Mouse (Mus musculus) heart, embryonic 13.5 days (tissue): Measurements from ENCODE around the gene Ddx51. TPM values are rescaled to one million over a fixed set of nuclear protein-coding genes. Genes with fewer than 3 reads are reported as not detected.
A peak's percentile ranks its signal among the peaks of the same experiment; 100 is the strongest.

Experiments used
- ATAC-seq: fragments of 200-750 bp; cut with Nextera tagmentation; 2 replicates; pipeline ENCODE4 v1.8.0; 2017; ENCODE audit warnings: moderate TSS enrichment; ENCODE audit not compliant: insufficient number of reproducible peaks, low FRiP score, low TSS enrichment; ENCODE audit errors: extremely low read depth
- H3K27ac ChIP-seq: fragments of 300-500 bp; sonication (generic); replicated peaks from 2 replicates; pipeline ENCODE4 v1.5.1; 2015; ENCODE audit warnings: moderate library complexity, mild to moderate bottlenecking, inconsistent platforms
- H3K27me3 ChIP-seq: fragments of 300-500 bp; sonication (generic); replicated peaks from 2 replicates; pipeline ENCODE4 v1.6.1; 2015; ENCODE audit warnings: mild to moderate bottlenecking, inconsistent platforms
- H3K36me3 ChIP-seq: fragments of 300-500 bp; sonication (generic); 2 replicates; pipeline ENCODE4 v1.6.1; 2015; ENCODE audit warnings: mild to moderate bottlenecking, inconsistent platforms
- H3K4me1 ChIP-seq: fragments of 300-500 bp; sonication (generic); 2 replicates; pipeline ENCODE4 v1.6.1; 2015; ENCODE audit warnings: inconsistent platforms
- H3K4me2 ChIP-seq: fragments of 300-500 bp; sonication (generic); 2 replicates; pipeline ENCODE4 v1.6.1; 2015; ENCODE audit warnings: inconsistent platforms, mild to moderate bottlenecking, moderate library complexity
- H3K4me3 ChIP-seq: fragments of 300-500 bp; sonication (generic); 2 replicates; pipeline ENCODE4 v1.5.1; 2015; ENCODE audit warnings: moderate library complexity, mild to moderate bottlenecking, inconsistent platforms
- H3K9ac ChIP-seq: fragments of 300-500 bp; sonication (generic); 2 replicates; pipeline ENCODE4 v1.6.1; 2015; ENCODE audit warnings: inconsistent platforms, mild to moderate bottlenecking, moderate library complexity
- H3K9me3 ChIP-seq: fragments of 300-500 bp; sonication (generic); 2 replicates; pipeline ENCODE4 v1.6.1; 2016; ENCODE audit warnings: inconsistent platforms
- WGBS: fragments of 180-500 bp; shearing (Covaris S2); methylation state at CpG from one replicate; pipeline ENCODE4 v1.1.7; 2015; ENCODE audit warnings: mixed read lengths; 5-methylcytosine and 5-hydroxymethylcytosine counted together
- microRNA-seq: library from miRNA; unstranded; fragments of <30 nt; microRNA quantifications from one replicate; pipeline ENCODE4, GENCODE M21; 2016
- polyA plus RNA-seq: library from polyadenylated mRNA; unstranded; fragments of >200 nt; fragmentation: Nextera tagmentation; extraction: Ambion mirVana; gene quantifications from 2 replicates; pipeline ENCODE4 v1.2.1, GENCODE M21; 2015

Ddx51 gene
- polyA plus RNA-seq, 1 experiment from 2014 or later: 13.9 TPM

- Histone ChIP-seq H3K9me3 (no peaks in the 10 kb centered on the region), H3K9ac (no peak overlapping the region), H3K4me3 (no peak overlapping the region), H3K27ac (no peak overlapping the region), H3K4me1 (no peaks in the 10 kb centered on the region), H3K36me3 (peaks cover 95% of the 10 kb centered on the region), H3K27me3 (no peaks in the 10 kb centered on the region), H3K4me2 (no peak overlapping the region)
- WGBS: 97% methylated on average over 2 of the region's 2 CpGs
- no peak for ATAC-seq
Measured at GRCm38 (mm10) chr5:110664750-110665269, 11.6 kb downstream of the Ddx51 start.

GRCm38 (mm10) chr5:110665486-110666121 is 12.4 kb downstream of the Ddx51 start:
- WGBS: 63% methylated on average over 6 of the region's 6 CpGs
- Histone ChIP-seq H3K4me2 (no peak overlapping the region), H3K27me3 (no peaks in the 10 kb centered on the region), H3K27ac (no peak overlapping the region), H3K9me3 (no peaks in the 10 kb centered on the region), H3K36me3 (peaks cover 95% of the 10 kb centered on the region), H3K4me1 (no peaks in the 10 kb centered on the region), H3K4me3 (no peak overlapping the region), H3K9ac (no peak overlapping the region)
- ATAC-seq: no peak

- no peaks in the 10 kb centered on the region for H3K9me3 ChIP-seq
- WGBS: 89% methylated on average over 8 of the region's 8 CpGs
- no peak overlapping the region for H3K9ac ChIP-seq
- peaks cover 96% of the 10 kb centered on the region for H3K36me3 ChIP-seq
- no peaks in the 10 kb centered on the region for H3K4me1 ChIP-seq
- ATAC-seq: no peak
- no peak overlapping the region for H3K27ac ChIP-seq
- no peaks in the 10 kb centered on the region for H3K27me3 ChIP-seq
- no peak overlapping the region for H3K4me3 ChIP-seq
- no peak overlapping the region for H3K4me2 ChIP-seq
Measured at GRCm38 (mm10) chr5:110682041-110682440, 28.8 kb downstream of the Ddx51 start.

GRCm38 (mm10) chr5:110698617-110699016 is 45.4 kb downstream of the Ddx51 start:
- WGBS: 87% methylated on average over 4 of the region's 4 CpGs
- H3K9me3 ChIP-seq: no peaks in the 10 kb centered on the region
- no peaks in the 10 kb centered on the region for H3K27me3 ChIP-seq
- no peak overlapping the region for H3K9ac ChIP-seq
- no peak for ATAC-seq
- H3K27ac ChIP-seq: no peak overlapping the region
- H3K4me2 ChIP-seq: no peak overlapping the region
- no peaks in the 10 kb centered on the region for H3K4me1 ChIP-seq
- H3K36me3 ChIP-seq: peaks cover 95% of the 10 kb centered on the region
- no peak overlapping the region for H3K4me3 ChIP-seq

GRCm38 (mm10) chr5:110704004-110704403 is 50.8 kb downstream of the Ddx51 start:
- H3K4me3 ChIP-seq: no peak overlapping the region
- H3K36me3 ChIP-seq: peaks cover 97% of the 10 kb centered on the region
- H3K9me3 ChIP-seq: no peaks in the 10 kb centered on the region
- H3K27me3 ChIP-seq: no peaks in the 10 kb centered on the region
- H3K9ac ChIP-seq: no peak overlapping the region
- WGBS: 44% methylated on average over 1 of the region's 1 CpGs
- no peak overlapping the region for H3K4me2 ChIP-seq
- no peak overlapping the region for H3K27ac ChIP-seq
- no peaks in the 10 kb centered on the region for H3K4me1 ChIP-seq
- ATAC-seq: no peak

- Histone ChIP-seq H3K9me3 (no peaks in the 10 kb centered on the region), H3K4me1 (no peaks in the 10 kb centered on the region), H3K4me3 (no peak overlapping the region), H3K4me2 (no peak overlapping the region), H3K27ac (no peak overlapping the region), H3K9ac (no peak overlapping the region), H3K36me3 (peaks cover 85% of the 10 kb centered on the region), H3K27me3 (no peaks in the 10 kb centered on the region)
- no peak for ATAC-seq
- 86% methylated on average over 4 of the region's 4 CpGs for WGBS
Measured at GRCm38 (mm10) chr5:110709256-110709655, 56.0 kb downstream of the Ddx51 start.

Small RNA genes lying within 50 kb of the gene (microRNA-seq; reads per million reads assigned to microRNA genes)
- 3.1 reads per million, percentile 12 among the genes with 10 or more reads in this experiment for gene Mir7026

Other genes with a start within 250 kb of the Ddx51 start
- gene Fbrsl1, start 204.9 kb upstream of the Ddx51 start, polyA plus RNA-seq: 6.2 and 7.0 TPM in 2 replicates
- not detected in 2 replicates for gene Galnt9, start 109.1 kb upstream of the Ddx51 start, polyA plus RNA-seq
- gene Noc4l, start within 50 bp of the Ddx51 start, polyA plus RNA-seq: 32.3 and 33.7 TPM in 2 replicates
- 26.5 and 27.0 TPM in 2 replicates for gene Ep400, start 117.3 kb downstream of the Ddx51 start, polyA plus RNA-seq
- 32.6 and 39.3 TPM in 2 replicates for gene Pus1, start 127.2 kb downstream of the Ddx51 start, polyA plus RNA-seq
- 10.6 and 11.8 TPM in 2 replicates for gene Ulk1, start 156.6 kb downstream of the Ddx51 start, polyA plus RNA-seq
- gene Hscb, start 186.3 kb downstream of the Ddx51 start, polyA plus RNA-seq: 28.3 and 29.7 TPM in 2 replicates
- 18.2 and 19.8 TPM in 2 replicates for gene Chek2, start 186.5 kb downstream of the Ddx51 start, polyA plus RNA-seq
- 5.7 and 7.6 TPM in 2 replicates for gene Ttc28, start 226.4 kb downstream of the Ddx51 start, polyA plus RNA-seq